Mouse (Mus musculus) E14TG2a.4 (cell line): Measurements from ENCODE around the gene Glyctk.

ENCODE experiments used
- CTCF ChIP-seq: conservative IDR thresholded peaks from 2 replicates; pipeline ENCODE4 v1.5.1; 2014; ENCODE audit warnings: low read length
- NANOG ChIP-seq: IDR thresholded peaks from 2 replicates; pipeline ENCODE4 v1.6.1; 2014; ENCODE audit warnings: borderline replicate concordance, low read length, mixed read lengths
- POU5F1 ChIP-seq: IDR thresholded peaks from 2 replicates; pipeline ENCODE4 v1.6.1; 2014; ENCODE audit warnings: low read length, borderline replicate concordance

DNA sequence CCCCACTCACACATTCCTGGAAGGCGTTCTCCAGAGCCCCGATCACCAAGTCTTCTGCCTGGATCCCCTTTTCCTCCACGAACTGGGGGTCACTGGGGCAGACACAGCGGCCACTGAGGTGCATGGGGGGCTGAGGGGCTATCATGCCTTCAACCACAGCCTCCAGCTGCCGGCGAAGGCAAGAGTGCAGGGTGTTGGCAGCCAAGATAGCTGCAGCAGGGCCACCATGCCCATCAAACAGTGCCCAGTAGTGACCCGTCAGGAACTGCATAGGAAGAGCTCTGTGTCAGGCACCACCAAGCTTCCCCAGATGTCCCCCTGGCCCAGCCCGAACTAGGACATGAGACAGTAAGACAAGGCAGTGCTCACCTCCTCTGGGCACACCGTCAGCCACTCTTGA lies 39.8 kb upstream of the Glyctk start:
- TF ChIP-seq CTCF (no peak), NANOG (no peak), POU5F1 (no peak)
